Mouse (Mus musculus): ENCODE measurements around the gene Taok1.

Gene Taok1

DNA sequence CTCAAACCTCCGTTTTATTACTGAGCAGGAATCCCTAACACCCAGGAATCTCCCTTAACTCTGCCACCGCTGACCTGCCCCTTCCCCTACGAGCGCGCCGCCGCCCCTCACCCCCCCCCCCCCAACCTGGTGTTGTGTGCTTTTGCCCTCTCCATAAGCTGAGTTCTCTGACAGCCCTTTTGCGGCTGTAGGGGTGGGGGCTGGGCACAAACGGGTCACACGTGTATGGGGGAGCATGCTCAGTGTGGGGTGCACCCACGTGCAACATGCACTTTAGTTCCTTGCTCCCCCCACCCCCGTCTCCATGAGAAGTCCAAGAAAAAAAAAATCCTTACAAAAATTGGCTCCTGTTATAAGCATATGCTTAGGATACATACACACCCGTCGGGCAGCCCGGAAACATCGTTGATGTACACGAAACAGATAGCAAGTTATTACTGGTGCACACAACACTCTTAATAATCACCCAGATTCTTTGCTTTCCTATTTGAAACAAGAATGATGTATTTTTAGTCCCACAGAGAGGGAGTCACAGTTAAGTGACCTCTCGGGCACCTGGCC, 115.2 kb downstream of the Taok1 start:
- DNase-seq (ENCODE audit: low spot score) = no peak

DNA sequence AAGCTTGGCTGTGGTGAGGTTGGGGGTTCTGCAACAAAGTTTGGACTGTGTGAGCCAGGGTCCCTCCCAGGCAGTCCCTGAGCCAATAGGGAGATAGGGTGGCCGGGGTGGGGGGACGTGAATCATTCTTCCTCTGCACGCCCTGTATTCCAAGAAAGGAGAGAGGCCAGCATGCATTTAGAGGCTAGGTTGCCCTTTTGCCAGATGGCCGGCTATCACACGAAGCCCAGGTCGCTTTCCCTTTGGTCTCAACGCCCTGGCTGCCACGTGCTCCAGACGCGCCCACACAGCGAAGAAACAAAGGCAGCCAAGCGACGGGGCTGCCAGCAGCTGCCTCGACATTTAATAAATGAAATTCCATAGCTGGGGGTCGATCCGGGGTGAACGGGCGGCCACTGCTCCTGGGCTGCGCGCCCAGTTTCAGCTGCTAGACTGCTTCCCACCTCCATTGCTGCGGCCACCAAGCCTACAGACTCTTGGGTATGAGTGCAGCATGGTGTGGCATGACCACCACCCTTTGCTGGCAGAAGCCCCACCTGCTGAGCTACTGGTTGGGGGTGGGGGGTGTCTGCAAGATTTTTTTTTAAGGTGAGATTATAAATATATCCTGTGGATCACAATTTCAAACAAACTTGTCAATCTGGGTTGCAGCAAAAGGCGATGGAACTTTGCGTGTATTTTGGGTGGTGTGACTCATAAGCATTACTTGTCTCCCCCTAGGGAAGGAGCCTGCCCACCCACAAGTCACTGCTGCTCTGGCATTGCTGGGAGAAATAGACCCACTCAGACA, 115.9 kb downstream of the Taok1 start:
- no peak for DNase-seq (ENCODE audit: low spot score)

DNA sequence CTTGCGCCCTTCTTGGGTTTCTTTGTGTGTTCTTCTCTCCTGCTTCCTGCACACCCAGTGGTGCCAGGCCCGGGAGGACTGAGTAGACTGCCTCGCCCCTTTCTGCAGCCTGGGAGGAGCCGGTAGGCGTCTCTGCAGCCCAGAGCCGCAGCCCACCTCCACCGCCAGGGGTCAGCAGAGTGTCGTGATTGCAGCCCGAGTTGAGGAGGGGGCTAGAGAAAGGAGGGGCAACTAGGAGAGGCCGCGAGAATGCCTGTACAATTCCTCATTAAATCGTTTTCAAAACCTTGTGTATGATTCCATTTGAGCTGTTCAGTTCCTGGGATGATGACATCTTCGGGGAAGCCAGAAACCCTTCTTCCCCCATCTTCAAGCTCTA, 116.5 kb downstream of the Taok1 start:
- peak; percentile 84 for DNase-seq (ENCODE audit: low spot score)

DNA sequence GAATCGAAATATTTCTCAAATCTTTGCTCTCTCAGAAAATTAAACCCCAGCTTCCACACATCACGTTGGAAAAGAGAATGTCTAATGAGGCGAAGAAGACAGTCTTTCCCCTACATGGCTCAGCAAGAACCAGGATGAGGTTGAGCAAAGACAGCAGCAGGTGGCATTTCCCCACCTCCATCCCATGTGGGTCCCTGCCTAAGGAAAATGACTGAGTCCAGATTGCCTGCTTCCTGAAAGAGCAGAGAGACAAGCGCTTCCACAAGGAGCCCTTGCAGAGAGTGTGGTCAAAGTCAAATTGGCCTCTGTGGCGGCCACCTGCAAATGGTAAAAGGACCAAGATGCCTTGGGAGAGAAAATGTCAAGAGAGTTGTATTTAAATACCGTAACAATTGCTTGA, 117.2 kb downstream of the Taok1 start:
- no peak for DNase-seq (ENCODE audit: low spot score)

DNA sequence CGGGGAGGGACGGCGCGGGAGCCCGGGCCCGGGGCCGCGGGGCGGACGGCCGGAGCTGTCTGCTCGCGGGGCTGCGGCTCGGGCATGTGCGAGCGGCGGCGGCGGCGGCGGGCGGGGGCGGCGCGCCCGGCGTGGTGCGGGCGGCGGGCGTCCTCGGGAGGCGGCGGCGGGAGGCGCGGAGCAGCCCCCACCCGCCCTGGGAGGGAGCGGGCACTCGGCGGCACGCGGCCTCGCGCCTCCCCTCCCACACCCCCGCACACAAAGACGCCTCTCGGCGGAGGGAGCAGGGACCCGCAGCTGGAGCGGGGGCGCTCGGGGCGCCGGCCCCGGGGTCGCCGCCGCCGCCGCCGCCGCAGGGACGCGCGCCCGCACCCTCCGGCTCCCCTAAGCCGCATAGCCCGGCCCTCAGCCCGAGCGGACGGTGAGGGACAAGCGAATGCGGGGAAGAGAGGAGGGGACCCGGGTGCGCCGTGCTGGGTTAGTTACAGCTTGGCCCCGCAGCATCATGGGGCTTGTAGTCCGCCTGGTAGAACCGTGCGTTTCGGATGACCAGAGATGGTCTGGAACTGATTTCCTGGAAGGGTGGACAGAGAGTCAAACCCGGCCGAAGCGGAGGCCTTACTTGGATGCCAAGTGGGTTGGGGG, 117.9 kb downstream of the Taok1 start, which contains the start of gene Ankrd13b:
Ankrd13b (minus strand) TSS at position 88 of the 645 bp plus-strand sequence.
- no peak for DNase-seq (ENCODE audit: low spot score)

DNA sequence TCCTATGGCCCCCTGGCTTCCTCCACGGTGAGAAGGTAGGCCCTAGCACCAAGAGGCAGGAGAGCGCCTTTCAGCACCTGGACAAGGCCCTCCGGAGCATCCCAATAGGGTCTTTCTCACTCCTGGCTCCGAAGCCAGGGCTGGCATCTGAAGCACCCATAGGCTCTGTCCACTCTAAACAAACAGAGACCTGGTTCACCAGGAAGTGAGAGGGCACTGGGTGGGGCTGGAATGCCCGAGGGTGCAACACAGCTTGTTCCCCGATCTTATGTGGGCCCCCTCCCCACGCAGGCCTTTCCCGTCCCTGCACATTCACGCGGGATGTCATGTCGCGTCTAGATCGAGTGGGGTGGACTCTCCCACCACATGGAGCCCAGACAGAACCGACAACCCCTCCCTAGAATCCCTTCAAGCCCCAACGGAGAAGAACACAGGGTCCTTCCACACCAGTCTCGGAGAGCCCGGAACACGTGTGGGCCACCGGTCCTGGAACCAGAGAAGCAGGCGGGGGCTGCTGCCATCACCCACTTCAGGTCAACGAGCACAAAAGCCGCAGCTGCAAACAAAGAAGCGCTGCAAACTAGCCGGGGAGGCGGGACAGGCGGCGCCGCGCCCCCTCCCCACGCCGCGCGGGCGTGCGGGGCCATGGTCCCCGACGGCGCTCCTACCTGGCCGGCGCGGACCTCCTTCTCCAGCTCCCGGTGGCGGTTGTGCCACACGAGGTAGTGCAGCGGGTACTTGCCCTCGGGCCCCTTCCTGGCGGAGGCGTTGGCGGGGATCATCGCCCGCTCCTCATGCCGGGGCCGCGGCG, 118.6 kb downstream of the Taok1 start:
- DNase-seq (ENCODE audit: low spot score) = no peak

DNA sequence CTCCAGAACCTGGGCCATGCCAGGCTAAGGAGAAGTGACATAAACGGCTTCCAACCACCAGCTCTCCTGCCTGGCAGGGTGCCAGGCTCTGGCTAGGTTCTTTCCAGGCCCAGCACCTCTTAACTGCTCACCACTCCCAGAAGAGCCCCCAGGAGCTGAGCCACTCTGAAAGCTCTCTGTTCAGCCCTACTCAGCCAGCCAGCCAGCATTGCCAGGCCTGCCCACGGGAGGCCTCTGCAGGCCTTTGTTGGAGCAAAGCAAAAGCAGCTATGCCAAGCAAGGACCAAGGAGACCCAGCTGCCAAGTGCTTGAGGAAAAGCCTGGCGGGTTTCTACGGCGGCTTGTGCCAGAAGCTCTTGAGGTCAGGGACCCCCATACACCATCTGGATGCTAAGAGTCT, 120.8 kb downstream of the Taok1 start:
- DNase-seq (ENCODE audit: low spot score) = no peak

DNA sequence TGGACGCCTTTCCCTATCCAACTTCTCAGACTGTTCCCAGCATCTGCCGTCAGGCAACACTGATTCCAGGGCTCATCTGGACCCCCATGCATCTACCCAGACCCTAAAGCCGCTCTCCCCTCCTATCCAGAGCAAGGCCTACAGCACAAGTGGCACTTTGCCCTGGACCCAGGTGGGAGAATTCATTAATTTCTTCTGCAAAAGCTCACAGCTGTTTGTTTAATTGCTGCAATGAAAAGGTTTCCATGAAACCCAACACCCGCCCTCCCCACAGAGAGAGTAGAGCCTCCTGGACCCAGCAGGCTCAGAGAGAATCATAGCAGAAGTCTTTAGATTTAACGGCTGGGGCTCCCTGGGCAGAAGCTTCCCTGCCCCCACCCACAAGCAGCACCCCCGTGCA, 122.4 kb downstream of the Taok1 start:
- DNase-seq (ENCODE audit: low spot score) = no peak

DNA sequence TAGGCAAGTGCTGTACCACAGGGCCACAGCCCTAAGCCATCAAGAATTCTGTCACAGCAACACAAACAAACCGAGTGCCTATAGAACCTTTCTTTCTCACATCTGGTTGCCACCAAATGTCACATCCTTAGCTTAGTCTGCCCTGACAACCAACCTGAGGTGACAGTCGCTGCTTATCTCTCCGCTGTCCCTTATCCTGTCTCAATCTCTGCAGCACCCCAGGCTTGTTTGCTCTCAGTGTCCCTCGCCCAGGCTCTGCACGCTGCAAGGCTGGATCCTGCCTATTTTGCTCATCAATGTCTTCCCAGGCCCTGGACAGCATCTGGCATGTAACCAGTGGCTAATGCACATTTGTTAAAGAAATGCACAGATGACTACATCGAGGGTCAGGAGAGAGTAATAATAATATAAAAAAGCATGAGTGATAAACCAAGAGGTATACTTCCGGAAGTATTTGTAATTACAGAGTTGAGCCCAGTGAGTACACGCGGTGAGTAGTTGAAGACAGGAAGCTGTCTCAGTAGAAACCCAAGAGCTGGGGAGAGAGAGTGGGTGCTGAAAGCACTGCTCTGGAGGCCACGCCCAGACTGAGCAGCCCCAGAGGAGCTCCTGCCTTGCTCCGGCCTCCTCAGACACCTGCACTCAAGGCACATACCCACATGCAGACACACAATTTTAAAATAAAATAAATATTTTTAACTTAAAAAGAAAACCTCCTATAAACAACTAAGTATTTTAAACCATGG, 123.9 kb downstream of the Taok1 start:
- DNase-seq (ENCODE audit: low spot score) = no peak

DNA sequence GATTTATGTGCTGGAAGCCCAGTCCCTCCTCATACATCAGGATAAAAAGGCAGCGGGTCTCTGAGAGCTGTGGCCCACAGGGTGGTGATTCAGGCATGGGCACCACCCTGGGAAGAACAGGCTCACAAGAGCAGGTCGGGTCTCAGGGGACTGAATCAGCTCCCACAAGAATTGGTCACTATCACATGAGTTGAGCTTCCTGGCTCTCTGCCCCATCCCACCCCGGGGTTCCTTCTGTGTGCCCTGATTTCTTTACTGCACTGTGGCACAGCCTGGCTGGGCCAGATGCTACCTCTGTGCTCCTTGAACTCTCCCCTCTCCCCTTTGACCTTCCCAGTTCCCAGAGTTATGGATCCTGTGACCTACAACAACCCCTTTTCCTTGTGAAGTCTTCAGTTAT, 124.6 kb downstream of the Taok1 start:
- no peak for DNase-seq (ENCODE audit: low spot score)
